Mouse (Mus musculus) intestine, embryonic 14.5 days (tissue): ENCODE results near the gene Kdm6a. TPM values are rescaled to one million over a fixed set of nuclear protein-coding genes. Genes with fewer than 3 reads are reported as not detected.

ENCODE experiments used
- ATAC-seq: fragments of 200-750 bp; cut with Nextera tagmentation; replicated peaks from 2 replicates; pipeline ENCODE4 v1.8.0; 2017; ENCODE audit warnings: low read depth, moderate number of reproducible peaks, moderate TSS enrichment, moderate library complexity; ENCODE audit not compliant: low FRiP score, low TSS enrichment
- DNase-seq: peaks from one replicate; pipeline ENCODE4 v3.0.0-alpha.2; 2018; ENCODE audit warnings: low spot score
- H3K27ac ChIP-seq: fragments of 300-500 bp; sonication (generic); 2 replicates; pipeline ENCODE4 v1.5.1; 2014; ENCODE audit warnings: low read depth, mild to moderate bottlenecking, control low read depth
- H3K27me3 ChIP-seq: fragments of 300-500 bp; sonication (generic); replicated peaks from 2 replicates; pipeline ENCODE4 v1.6.1; 2014; ENCODE audit warnings: low read length, control low read depth; ENCODE audit not compliant: control insufficient read depth, insufficient read depth
- H3K36me3 ChIP-seq: fragments of 300-500 bp; sonication (generic); 2 replicates; pipeline ENCODE4 v1.6.1; 2014; ENCODE audit warnings: low read length, control low read depth; ENCODE audit not compliant: control insufficient read depth, insufficient read depth
- H3K4me1 ChIP-seq: fragments of 300-500 bp; sonication (generic); replicated peaks from 2 replicates; pipeline ENCODE4 v1.6.1; 2014; ENCODE audit warnings: low read length, control low read depth, mixed read lengths; ENCODE audit not compliant: control insufficient read depth, insufficient read depth
- H3K4me2 ChIP-seq: fragments of 300-500 bp; sonication (generic); 2 replicates; pipeline ENCODE4 v1.6.1; 2014; ENCODE audit warnings: low read length
- H3K4me3 ChIP-seq: fragments of 300-500 bp; sonication (generic); 2 replicates; pipeline ENCODE4 v1.5.1; 2014; ENCODE audit warnings: low read depth, low read length, control low read depth, mixed read lengths
- H3K9ac ChIP-seq: fragments of 300-500 bp; sonication (generic); 2 replicates; pipeline ENCODE4 v1.6.1; 2014; ENCODE audit warnings: mild to moderate bottlenecking, low read length
- H3K9me3 ChIP-seq: fragments of 300-500 bp; sonication (generic); 2 replicates; pipeline ENCODE4 v1.6.1; 2016; ENCODE audit warnings: low read length, control low read depth; ENCODE audit not compliant: control insufficient read depth
- WGBS: fragments of 180-500 bp; shearing (Covaris S2); extraction: QIAGEN DNeasy Blood & Tissue Kit; methylation state at CpG from one replicate; pipeline ENCODE4 v1.1.7; 2014; 5-methylcytosine and 5-hydroxymethylcytosine counted together
- polyA plus RNA-seq: library from polyadenylated mRNA; unstranded; fragments of >200 nt; fragmentation: Nextera tagmentation; extraction: Ambion mirVana; gene quantifications from 2 replicates; pipeline ENCODE4 v1.2.1, GENCODE M21; 2014

Gene Kdm6a
- polyA plus RNA-seq, 1 experiment from 2014 or later: 21.5 TPM

- Histone ChIP-seq H3K4me3 (no peak overlapping the region), H3K36me3 (no peaks in the 10 kb centered on the region), H3K4me1 (no peaks in the 10 kb centered on the region), H3K27me3 (no peaks in the 10 kb centered on the region), H3K27ac (no peak overlapping the region), H3K9me3 (no peaks in the 10 kb centered on the region), H3K4me2 (no peak overlapping the region), H3K9ac (no peak overlapping the region)
- ATAC-seq: no peak
- no peak for DNase-seq
- WGBS: 100% methylated on average over 1 of the region's 1 CpGs
Observed at GRCm38 (mm10) chrX:18168940-18169339, 6.6 kb downstream of the Kdm6a start.

- H3K4me2 ChIP-seq: no peak overlapping the region
- no peaks in the 10 kb centered on the region for H3K36me3 ChIP-seq
- no peak for DNase-seq
- H3K4me3 ChIP-seq: no peak overlapping the region
- no peaks in the 10 kb centered on the region for H3K9me3 ChIP-seq
- no peak overlapping the region for H3K27ac ChIP-seq
- no peak overlapping the region for H3K9ac ChIP-seq
- H3K27me3 ChIP-seq: no peaks in the 10 kb centered on the region
- 20% methylated on average over 4 of the region's 4 CpGs for WGBS
- ATAC-seq: no peak
- no peaks in the 10 kb centered on the region for H3K4me1 ChIP-seq
Observed at GRCm38 (mm10) chrX:18174831-18175230, 12.5 kb downstream of the Kdm6a start.

GRCm38 (mm10) chrX:18177803-18178202 is 15.4 kb downstream of the Kdm6a start:
- no peak overlapping the region for H3K9ac ChIP-seq
- no peaks in the 10 kb centered on the region for H3K27me3 ChIP-seq
- H3K4me2 ChIP-seq: no peak overlapping the region
- H3K4me3 ChIP-seq: no peak overlapping the region
- H3K36me3 ChIP-seq: no peaks in the 10 kb centered on the region
- H3K4me1 ChIP-seq: no peaks in the 10 kb centered on the region
- no peak for ATAC-seq
- WGBS: 84% methylated on average over 4 of the region's 4 CpGs
- H3K9me3 ChIP-seq: no peaks in the 10 kb centered on the region
- DNase-seq: no peak
- H3K27ac ChIP-seq: no peak overlapping the region

- Histone ChIP-seq H3K36me3 (no peaks in the 10 kb centered on the region), H3K27ac (no peak overlapping the region), H3K4me3 (no peak overlapping the region), H3K9me3 (no peaks in the 10 kb centered on the region), H3K4me2 (no peak overlapping the region), H3K4me1 (no peaks in the 10 kb centered on the region), H3K9ac (no peak overlapping the region), H3K27me3 (no peaks in the 10 kb centered on the region)
- no peak for ATAC-seq
- WGBS: 70% methylated on average over 1 of the region's 1 CpGs
- no peak for DNase-seq
Observed at GRCm38 (mm10) chrX:18179492-18179891, 17.1 kb downstream of the Kdm6a start.

GRCm38 (mm10) chrX:18187203-18187602 is 24.8 kb downstream of the Kdm6a start:
- Histone ChIP-seq H3K27me3 (no peaks in the 10 kb centered on the region), H3K4me3 (no peak overlapping the region), H3K9me3 (no peaks in the 10 kb centered on the region), H3K27ac (no peak overlapping the region), H3K4me1 (no peaks in the 10 kb centered on the region), H3K36me3 (no peaks in the 10 kb centered on the region), H3K9ac (no peak overlapping the region), H3K4me2 (no peak overlapping the region)
- no peak for DNase-seq
- ATAC-seq: no peak

GRCm38 (mm10) chrX:18188293-18188692 is 25.9 kb downstream of the Kdm6a start:
- Histone ChIP-seq H3K27ac (no peak overlapping the region), H3K4me2 (no peak overlapping the region), H3K9ac (no peak overlapping the region), H3K4me1 (no peaks in the 10 kb centered on the region), H3K27me3 (no peaks in the 10 kb centered on the region), H3K36me3 (no peaks in the 10 kb centered on the region), H3K4me3 (no peak overlapping the region), H3K9me3 (no peaks in the 10 kb centered on the region)
- DNase-seq: no peak
- no peak for ATAC-seq
- WGBS: 83% methylated on average over 2 of the region's 2 CpGs

GRCm38 (mm10) chrX:18239572-18239971 is 77.2 kb downstream of the Kdm6a start:
- no peaks in the 10 kb centered on the region for H3K9me3 ChIP-seq
- ATAC-seq (no peak), DNase-seq (no peak)
- WGBS: 91% methylated on average over 1 of the region's 1 CpGs
- no peak overlapping the region for H3K27ac ChIP-seq
- no peak overlapping the region for H3K4me2 ChIP-seq
- no peaks in the 10 kb centered on the region for H3K4me1 ChIP-seq
- H3K36me3 ChIP-seq: peaks cover 6% of the 10 kb centered on the region; the same call in 1 of the 2 replicates
- no peak overlapping the region for H3K4me3 ChIP-seq
- H3K27me3 ChIP-seq: no peaks in the 10 kb centered on the region
- H3K9ac ChIP-seq: no peak overlapping the region

- WGBS: 96% methylated on average over 4 of the region's 4 CpGs
- H3K27me3 ChIP-seq: no peaks in the 10 kb centered on the region
- H3K4me2 ChIP-seq: no peak overlapping the region
- no peak for DNase-seq
- H3K4me1 ChIP-seq: no peaks in the 10 kb centered on the region
- no peak for ATAC-seq
- H3K9ac ChIP-seq: no peak overlapping the region
- peaks cover 34% of the 10 kb centered on the region; the same call in 1 of the 2 replicates for H3K36me3 ChIP-seq
- H3K9me3 ChIP-seq: no peaks in the 10 kb centered on the region
- no peak overlapping the region for H3K27ac ChIP-seq
- no peak overlapping the region for H3K4me3 ChIP-seq
Observed at GRCm38 (mm10) chrX:18250621-18251020, 88.2 kb downstream of the Kdm6a start.

GRCm38 (mm10) chrX:18254767-18255166 is 92.4 kb downstream of the Kdm6a start:
- Histone ChIP-seq H3K4me3 (no peak overlapping the region), H3K27me3 (no peaks in the 10 kb centered on the region), H3K9me3 (no peaks in the 10 kb centered on the region), H3K9ac (no peak overlapping the region), H3K27ac (no peak overlapping the region), H3K4me2 (no peak overlapping the region), H3K4me1 (no peaks in the 10 kb centered on the region), H3K36me3 (peaks cover 30% of the 10 kb centered on the region; the same call in 1 of the 2 replicates)
- WGBS: 44% methylated on average over 4 of the region's 4 CpGs
- DNase-seq (no peak), ATAC-seq (no peak)
